Mouse (Mus musculus): ENCODE results near the gene Nodal.

Gene Nodal

GRCm38 (mm10) chr10:61399156-61399734 lies 18.5 kb upstream of the Nodal start:
- peak; percentile 87 for DNase-seq

DNA sequence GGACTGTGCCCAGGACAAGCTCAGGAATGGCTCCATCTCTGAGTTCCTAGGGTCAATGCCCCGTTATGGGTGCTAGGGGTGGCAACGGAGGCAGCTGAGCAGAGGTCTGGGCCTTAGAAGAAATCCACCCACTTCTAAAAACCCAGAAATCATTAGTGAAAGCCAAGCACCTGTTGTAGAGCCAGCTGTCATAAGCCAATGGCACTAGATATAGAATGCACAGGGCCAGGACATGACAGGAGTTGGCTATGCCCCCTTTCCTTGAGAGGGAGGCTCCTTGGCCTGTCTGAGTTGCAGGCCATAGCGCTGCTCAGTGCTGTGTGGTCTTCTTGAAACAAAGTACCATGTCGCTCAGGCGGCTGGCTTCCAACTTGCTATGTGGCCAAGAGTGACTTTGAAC lies 17.4 kb upstream of the Nodal start:
- DNase-seq = no peak

DNA sequence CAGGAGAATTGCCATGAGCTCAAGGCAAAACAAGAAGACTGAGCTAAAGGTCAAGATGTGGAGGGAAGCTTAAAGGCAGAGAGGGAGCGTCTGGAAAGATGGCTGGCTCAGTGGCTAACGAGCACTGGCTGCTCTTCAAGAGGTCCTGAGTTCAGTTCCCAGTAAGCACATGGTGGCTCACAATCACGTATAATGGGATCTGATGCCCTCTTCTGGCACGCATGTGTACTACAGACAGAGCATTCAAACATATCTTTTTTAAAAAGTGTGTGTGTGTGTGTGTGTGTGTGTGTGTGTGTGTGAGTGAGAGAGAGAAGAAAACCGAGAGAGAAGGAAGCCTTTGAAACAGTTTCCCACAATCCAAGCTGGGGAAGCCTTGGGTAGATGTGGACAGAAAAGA lies 15.3 kb upstream of the Nodal start:
- no peak for DNase-seq

GRCm38 (mm10) chr10:61402911-61403310 lies 14.9 kb upstream of the Nodal start:
- DNase-seq = no peak

- DNase-seq = peak; percentile 38
These were observed 11.8 kb upstream of the Nodal start for GRCm38 (mm10) chr10:61405958-61406357.

DNA sequence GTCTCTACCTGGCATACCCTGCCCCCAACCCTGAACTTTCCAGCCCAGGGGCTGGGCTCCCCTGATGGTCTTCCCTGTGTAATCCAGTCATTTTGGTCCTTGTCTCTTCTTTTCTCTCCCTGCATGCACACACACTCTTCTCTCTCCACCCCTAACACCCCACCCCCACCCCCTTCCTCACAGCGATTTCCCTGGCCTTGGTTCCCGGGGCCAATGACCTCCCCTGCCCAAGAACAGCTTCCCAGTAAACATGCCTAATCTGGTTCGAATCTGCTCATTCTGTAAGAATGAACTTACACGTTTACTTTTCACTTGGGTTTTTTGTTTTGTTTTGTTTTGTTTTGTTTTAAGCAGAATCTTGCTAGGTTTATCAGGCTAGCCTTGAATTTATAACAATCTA lies 8.0 kb upstream of the Nodal start:
- DNase-seq = no peak

GRCm38 (mm10) chr10:61410193-61410592 lies 7.6 kb upstream of the Nodal start:
- DNase-seq = no peak

GRCm38 (mm10) chr10:61412910-61413625 lies 4.7 kb upstream of the Nodal start:
- no peak for DNase-seq

- no peak for DNase-seq
These were observed 2.5 kb upstream of the Nodal start for GRCm38 (mm10) chr10:61415240-61415639.

GRCm38 (mm10) chr10:61415890-61416289 lies 1.9 kb upstream of the Nodal start:
- no peak for DNase-seq

- no peak for DNase-seq
These were observed 1.2 kb upstream of the Nodal start for GRCm38 (mm10) chr10:61416561-61416960.

GRCm38 (mm10) chr10:61417046-61417445 lies 726 bp upstream of the Nodal start:
- no peak for DNase-seq

GRCm38 (mm10) chr10:61418131-61418900 lies 544 bp downstream of the Nodal start:
- peak; percentile 52 for DNase-seq

DNA sequence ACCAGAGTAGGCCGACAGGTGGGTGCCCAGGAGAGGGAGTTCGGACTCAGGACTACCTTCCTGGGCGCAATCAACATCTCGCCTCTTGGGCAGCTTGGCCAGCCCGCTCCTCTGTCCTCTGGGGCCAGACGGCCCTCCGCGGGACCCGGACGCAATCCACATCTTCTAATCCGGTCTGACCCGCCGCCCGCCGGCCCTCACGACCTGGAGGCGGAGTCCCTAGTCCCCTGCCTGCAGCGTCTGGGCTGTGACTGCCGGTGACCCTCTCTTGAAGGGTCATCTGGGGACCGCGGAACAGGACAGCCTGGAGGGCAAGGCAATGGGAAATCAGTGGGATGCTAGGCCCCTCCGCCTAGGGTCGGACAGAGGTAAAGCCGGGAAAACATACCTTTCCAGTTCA lies 1.4 kb downstream of the Nodal start:
- peak; percentile 34 for DNase-seq

- no peak for DNase-seq
These were observed 2.2 kb downstream of the Nodal start for GRCm38 (mm10) chr10:61420011-61420410.

DNA sequence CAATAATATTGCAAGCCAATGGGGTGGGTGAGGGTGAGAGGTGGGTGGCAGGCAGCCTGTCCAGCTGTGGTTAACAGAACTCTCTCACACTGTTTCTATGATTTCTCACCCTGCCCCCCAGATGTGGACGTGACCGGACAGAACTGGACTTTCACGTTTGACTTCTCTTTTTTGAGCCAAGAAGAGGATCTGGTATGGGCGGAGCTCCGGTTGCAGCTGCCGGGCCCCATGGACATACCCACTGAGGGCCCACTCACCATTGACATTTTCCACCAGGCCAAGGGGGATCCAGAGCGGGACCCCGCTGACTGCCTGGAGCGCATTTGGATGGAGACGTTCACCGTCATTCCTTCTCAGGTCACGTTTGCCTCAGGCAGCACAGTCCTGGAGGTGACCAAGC lies 5.1 kb downstream of the Nodal start:
- no peak for DNase-seq

DNA sequence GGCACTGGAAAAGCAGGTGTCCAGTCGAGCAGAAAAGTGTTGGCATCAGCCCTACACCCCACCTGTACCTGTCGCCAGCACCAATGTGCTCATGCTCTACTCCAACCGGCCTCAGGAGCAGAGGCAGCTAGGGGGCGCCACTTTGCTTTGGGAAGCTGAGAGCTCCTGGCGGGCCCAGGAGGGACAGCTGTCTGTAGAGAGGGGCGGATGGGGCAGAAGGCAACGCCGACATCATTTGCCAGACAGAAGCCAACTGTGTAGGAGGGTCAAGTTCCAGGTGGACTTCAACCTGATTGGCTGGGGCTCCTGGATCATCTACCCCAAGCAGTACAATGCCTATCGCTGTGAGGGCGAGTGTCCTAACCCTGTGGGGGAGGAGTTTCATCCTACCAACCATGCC lies 5.5 kb downstream of the Nodal start:
- peak; percentile 32 for DNase-seq

- DNase-seq = peak; percentile 68
These were observed 6.7 kb downstream of the Nodal start for GRCm38 (mm10) chr10:61424500-61424899.

- no peak for DNase-seq
These were observed 7.3 kb downstream of the Nodal start for GRCm38 (mm10) chr10:61425047-61425446.

DNA sequence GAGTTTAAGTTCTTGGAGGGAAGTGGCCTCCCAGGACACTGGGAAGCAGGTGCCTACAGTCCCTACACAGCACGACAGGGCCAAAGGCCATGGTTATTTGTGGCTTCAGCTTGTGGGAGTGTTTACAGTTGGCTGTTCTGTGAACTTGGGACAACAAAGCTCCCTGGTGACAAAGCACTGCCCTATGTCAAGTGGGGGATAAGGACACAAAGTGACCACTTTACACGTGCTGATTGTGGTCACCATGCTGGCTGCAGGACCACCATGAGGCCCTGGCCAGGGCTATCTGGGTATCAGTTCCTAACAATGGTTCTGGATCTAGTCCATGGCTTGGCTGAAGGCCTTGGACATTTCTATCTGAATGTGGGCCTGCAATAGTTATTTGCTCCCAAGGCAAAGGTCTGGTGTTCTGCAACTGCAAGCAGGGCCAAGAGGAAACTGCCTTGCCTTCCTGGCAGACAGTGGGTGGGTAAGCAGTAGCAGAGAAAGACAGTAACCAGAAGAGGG lies 8.5 kb downstream of the Nodal start:
- DNase-seq = no peak

DNA sequence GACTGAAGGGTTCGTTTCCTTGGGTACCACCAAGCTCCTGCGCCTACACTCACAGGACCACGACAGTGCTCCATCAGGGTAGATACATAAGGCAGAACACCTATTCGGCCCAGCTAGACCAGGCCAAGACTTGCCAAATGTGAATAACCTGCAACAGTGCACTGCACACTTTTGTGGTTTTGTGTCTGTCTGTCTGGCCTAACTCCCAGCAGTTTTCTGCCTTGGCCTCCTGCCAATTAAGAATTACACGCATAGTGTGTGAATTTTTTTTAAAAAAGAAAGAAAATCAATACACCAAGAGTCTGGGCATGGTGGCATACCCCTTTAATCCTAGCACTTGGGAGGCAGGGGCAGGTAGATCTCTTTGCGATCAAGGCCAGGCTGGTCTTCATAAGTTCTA lies 10.2 kb downstream of the Nodal start:
- DNase-seq = no peak

GRCm38 (mm10) chr10:61428416-61428815 lies 10.6 kb downstream of the Nodal start:
- DNase-seq = no peak

GRCm38 (mm10) chr10:61429043-61429442 lies 11.3 kb downstream of the Nodal start:
- DNase-seq = no peak

DNA sequence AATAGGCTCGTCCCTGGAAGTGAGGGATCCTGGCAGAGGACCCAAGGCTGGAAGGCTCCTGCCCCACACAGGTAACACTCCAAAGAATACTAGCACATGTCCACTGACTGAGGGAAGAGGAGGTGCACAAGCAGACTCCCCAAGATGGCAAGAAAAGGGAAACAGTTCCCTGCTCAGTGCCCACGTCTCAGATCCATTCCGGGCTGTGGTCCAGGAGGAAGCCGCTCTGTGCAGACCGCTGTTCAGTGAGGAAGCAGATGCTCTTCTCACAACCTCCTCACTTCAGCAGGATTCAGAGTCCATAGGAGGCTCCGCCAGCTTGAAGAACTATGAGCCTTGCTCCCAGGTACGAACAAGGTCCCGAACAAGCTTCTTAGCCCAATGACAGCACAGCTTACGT lies 13.6 kb downstream of the Nodal start:
- DNase-seq = no peak

All from retina, postnatal 1 day (tissue).